Mouse (Mus musculus) lung, postnatal 0 days (tissue): ENCODE measurements at regions not wholly inside any gene's neighbourhood (a gene's known extent, or its start where the extent isn't known, plus 50 kb on each side); places are given as distances from the start of the nearest gene placed in this dataset.

Experiments used
- CTCF ChIP-seq: IDR thresholded peaks from 2 replicates; pipeline ENCODE4 v1.5.1; 2016; ENCODE audit warnings: antibody characterized with exemption, mild to moderate bottlenecking
- EP300 ChIP-seq: IDR thresholded peaks from 2 replicates; pipeline ENCODE4 v1.6.1; 2016; ENCODE audit warnings: antibody characterized with exemption, mild to moderate bottlenecking, control low read depth

GRCm38 (mm10) chr2:63877387-63877786 lies 220.5 kb downstream of the Fign start:
- TF ChIP-seq CTCF (no peak), EP300 (no peak)
